Mouse (Mus musculus) c-Kit-positive CD71-negative TER-119-negative erythroid progenitor cells, embryonic 14.5 days (primary cell): Measurements from ENCODE around the gene Rad51c.
"Not testable (repeated sequence)": the region's sequence is repeated elsewhere in the genome, so short reads cannot be mapped to it uniquely, and the experiment has no call there.

Source experiments
- DNase-seq: peaks from one replicate; pipeline ENCODE4 v3.0.0-alpha.2; 2013; ENCODE audit warnings: low read depth

Gene Rad51c

DNA sequence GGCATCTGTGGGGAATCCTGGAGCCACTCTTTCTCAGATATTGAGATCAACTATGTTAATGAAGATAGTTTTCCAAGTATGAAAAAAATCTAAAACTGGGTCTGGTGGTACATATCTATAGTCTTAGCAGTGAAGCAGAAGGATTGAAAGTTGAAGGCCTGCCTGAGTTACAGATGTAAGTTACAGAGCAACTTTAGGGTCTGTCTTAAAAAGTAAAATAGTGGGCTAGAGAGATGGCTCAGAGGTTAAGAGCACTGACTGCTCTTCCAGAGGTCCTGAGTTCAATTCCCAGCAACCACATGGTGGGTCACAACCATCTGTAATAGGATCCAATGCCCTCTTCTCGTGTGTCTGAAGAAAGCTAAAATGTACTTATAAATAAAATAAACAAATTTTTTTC, 27.7 kb upstream of the Rad51c start:
- DNase-seq: no peak

DNA sequence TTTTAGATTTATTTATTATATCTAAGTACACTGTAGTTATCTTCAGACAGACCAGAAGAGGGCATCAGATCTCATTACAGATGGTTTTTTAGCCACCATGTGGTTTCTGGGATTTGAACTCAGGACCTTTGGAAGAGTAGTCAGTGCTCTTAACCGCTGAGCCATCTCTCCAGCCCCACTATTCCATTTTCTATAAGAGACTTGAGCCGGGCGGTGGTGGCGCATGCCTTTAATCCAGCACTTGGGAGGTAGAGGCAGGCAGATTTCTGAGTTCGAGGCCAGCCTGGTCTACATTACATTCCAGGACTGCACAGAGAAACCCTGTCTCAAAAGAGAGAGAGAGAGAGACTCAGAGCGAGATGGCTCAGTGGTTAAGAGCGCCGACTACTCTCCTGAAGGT, 27.1 kb upstream of the Rad51c start:
- DNase-seq: not testable (repeated sequence)

GRCm38 (mm10) chr11:87430374-87430773, 25.6 kb upstream of the Rad51c start:
- no peak for DNase-seq

- no peak for DNase-seq
Measured at GRCm38 (mm10) chr11:87429363-87429762, 24.6 kb upstream of the Rad51c start.

- DNase-seq: no peak
Measured at GRCm38 (mm10) chr11:87428051-87428673, 23.4 kb upstream of the Rad51c start.

DNA sequence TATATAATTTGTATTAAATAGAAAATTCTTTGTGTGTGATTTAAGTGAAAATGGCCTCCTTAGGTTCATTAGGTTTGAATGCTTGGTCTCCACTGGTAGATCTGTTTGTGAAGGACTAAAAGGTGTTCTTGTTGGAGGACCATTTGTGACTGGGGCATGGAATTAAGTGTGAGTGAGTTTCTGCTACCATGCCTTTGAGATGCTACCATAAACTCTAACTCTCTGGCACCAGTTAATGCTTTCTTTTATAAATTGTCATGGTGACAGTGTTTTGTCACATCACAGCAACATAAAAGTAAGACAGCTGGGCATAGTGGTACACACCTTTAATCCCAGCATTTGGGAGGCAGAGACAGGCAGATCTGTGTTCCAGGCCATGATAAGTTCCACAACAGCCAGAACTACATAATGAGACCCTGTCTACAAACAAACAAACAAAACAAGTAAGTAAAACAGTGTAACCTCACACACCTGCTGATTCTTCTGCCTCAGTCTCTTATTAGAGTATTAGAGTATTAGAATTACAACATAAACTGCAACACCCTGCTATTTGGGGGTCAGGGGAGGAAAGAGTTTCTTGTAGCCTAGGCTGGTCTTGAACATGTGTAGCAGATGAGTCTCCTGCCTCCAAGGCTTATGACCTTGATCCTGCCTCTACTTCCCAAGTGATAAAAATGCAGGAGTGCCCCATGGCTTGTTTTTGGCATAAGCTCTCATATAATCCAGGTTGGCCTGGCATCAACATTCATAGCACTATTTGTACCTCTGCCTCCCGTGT, 22.7 kb upstream of the Rad51c start:
- DNase-seq: no peak

DNA sequence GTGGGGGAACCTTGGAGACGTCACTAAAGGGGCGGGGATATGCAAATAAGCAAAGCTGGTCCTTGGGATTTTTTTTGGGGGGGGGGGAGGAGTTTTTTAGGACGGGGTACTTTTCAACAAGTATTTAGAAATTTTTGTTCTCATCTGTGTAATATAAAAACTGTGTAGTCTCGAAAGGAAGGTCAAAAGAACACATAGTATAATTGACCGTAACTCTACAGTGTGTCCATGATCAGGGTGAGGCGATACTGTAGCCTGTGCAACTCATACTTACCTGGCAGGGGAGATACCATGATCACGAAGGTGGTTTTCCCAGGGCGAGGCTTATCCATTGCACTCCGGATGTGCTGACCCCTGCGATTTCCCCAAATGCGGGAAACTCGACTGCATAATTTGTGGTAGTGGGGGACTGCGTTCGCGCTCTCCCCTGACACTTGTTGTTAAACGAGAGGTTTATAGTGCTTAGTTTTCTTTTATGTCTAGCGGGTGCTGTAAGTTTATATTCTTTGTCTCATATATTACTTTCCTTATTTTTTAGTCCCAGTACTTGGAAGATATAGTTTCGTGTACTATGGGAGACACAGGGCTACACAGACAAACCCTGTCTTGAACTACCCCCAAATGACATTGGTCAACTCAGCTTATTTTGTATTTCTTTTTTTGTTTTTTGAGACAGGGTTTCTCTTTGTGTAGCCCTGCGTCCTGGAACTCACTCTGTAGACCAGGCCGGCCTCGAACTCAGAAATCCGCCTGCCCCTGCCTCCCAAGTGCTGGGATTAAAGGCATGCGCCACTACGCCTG, 21.9 kb upstream of the Rad51c start:
- DNase-seq: peak; percentile 89

DNA sequence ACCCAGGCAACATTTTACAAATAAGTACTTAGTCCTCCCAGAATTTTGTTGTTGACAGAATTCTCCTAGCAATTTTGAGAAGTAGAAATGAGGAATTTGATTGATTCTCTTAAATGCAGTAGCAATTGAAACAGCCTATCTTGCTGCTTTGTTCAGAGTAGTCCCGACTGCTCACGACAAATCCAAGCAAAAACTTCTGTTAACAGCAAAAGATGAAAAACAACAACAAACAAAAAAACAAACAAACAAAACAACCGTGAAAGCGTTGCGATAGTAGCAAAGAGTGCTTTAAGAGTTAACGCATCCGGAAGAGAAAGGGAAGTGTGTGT, 21.3 kb upstream of the Rad51c start:
- DNase-seq: no peak

- DNase-seq: no peak
Measured at GRCm38 (mm10) chr11:87423551-87424325, 19.0 kb upstream of the Rad51c start.

DNA sequence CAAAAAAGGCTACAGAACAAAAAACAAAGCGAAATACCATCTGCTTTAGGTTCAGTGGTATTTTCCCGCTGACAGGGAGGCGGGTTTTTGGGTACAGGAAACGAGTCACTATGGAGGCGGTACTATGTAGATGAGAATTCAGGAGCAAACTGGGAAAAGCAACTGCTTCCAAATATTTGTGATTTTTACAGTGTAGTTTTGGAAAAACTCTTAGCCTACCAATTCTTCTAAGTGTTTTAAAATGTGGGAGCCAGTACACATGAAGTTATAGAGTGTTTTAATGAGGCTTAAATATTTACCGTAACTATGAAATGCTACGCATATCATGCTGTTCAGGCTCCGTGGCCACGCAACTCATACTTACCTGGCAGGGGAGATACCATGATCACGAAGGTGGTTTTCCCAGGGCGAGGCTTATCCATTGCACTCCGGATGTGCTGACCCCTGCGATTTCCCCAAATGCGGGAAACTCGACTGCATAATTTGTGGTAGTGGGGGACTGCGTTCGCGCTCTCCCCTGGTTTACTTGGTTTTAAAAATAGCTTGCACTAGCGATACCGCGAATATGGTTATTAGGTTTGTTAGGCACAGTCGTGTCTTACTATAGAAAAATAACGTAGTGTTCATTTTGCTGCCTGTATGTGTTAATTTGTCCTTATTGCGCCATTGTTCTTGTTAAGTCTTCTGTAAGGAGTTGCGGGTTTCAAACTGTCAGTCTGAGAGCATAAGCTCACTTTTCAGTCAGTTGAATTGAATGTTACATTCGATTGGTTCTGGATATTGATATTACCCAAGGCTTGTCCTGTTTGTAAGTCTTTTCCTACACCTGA, 18.0 kb upstream of the Rad51c start:
- DNase-seq: peak; percentile 79

DNA sequence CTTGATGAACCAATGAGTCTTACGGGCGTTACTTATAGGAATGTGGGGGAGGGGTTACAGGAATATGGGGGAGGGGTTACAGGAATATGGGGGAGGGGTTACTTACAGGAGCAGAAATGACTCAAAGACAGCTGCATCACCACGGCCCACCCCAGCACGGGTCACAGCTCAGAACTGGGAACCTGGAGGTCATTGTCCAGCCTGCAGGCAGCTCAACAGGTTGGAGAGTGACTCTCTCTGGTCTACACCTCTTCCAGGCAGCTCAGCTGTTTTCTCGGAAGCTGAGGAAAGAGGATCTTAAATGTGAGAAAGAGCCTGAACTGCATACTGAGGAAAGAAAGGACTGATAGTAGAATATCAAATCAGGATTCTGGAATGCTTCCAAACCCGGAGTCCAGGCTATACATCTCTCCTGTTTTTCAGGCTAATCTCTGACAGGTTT, 17.0 kb upstream of the Rad51c start:
- no peak for DNase-seq

DNA sequence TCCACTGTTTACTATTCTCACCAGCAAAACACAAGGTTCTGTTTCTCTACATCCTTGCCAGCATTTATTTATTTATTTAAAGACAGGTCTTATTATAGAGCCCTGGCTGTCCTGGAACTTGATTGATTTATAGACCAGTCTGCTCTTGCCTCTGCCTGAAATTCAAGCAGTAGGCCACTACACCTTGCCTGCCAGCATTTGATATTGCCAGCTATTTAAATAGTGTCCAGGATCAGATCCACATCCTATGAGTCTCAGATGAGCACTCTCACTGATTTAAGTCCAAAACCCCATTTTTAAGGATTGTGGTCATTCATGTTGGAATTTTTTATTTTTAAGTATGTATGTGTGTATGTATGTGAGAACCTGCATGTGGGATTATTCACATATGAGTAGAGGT, 16.1 kb upstream of the Rad51c start:
- no peak for DNase-seq

DNA sequence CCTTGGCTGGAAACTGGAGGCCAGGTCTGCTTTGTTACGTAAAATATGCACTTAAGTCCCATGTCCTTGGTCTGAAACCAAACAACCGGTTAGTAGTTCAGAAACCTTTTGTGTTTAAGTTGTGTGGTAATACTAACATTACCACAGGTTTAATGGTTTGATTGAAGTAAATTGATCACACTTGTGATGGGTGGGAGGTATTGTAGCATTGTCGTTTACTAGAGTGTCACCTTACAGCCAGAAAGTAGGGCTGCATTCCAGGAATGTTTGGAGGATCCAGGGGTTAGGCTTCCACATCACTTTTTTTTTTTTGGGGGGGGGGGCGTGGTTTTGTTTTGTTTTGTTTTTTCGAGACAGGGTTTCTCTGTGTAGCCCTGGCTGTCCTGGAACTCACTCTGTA, 11.4 kb upstream of the Rad51c start:
- DNase-seq: no peak

- DNase-seq: not testable (repeated sequence)
Measured at GRCm38 (mm10) chr11:87413412-87413811, 8.7 kb upstream of the Rad51c start.

GRCm38 (mm10) chr11:87404111-87404853, 472 bp downstream of the Rad51c start:
- peak; percentile 90 for DNase-seq

- no peak for DNase-seq
Measured at GRCm38 (mm10) chr11:87398402-87398801, 6.4 kb downstream of the Rad51c start.

GRCm38 (mm10) chr11:87393855-87394254, 10.9 kb downstream of the Rad51c start:
- DNase-seq: peak; percentile 23

GRCm38 (mm10) chr11:87385676-87386075, 19.1 kb downstream of the Rad51c start:
- no peak for DNase-seq

GRCm38 (mm10) chr11:87384551-87384950, 20.2 kb downstream of the Rad51c start:
- DNase-seq: no peak

DNA sequence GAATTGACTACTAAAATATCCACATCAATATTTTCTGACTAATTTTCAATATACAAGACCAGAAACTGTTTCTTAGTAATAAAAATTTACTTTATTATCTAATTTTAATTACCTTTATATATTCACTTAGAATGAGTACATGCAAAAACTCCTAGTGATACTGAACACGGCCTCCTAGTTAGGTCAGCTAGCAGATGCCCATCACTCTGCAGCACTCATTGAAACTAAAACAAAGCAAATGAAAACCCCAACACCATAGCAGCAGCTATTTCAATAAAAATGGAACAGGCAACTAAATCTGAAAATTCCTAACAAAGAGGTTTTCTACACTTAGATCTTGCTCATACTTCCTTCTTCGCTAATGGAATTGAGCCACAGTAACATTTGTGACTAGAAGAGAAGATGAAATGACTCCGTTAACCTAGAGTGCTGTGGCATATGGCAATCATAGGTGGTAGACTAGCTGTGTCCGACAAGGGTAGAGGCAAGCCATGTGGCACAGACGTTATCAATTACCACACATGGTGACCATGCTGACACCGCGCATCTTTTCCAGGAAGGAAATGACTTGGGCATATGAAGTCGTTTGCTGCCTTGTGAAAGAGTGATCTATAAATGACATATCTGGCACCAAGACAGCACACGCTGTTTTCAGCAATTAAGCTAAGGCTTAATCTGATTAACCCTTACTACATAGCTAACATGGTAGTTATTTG, 36.7 kb downstream of the Rad51c start:
- DNase-seq: no peak
